Mouse (Mus musculus): Measurements from ENCODE around the gene Dennd6a. TPM values are rescaled to one million over a fixed set of nuclear protein-coding genes. Genes with fewer than 3 reads are reported as not detected.

The Dennd6a gene
- polyA plus RNA-seq, 1 experiment from 2014 or later, result 36.0 TPM

DNA sequence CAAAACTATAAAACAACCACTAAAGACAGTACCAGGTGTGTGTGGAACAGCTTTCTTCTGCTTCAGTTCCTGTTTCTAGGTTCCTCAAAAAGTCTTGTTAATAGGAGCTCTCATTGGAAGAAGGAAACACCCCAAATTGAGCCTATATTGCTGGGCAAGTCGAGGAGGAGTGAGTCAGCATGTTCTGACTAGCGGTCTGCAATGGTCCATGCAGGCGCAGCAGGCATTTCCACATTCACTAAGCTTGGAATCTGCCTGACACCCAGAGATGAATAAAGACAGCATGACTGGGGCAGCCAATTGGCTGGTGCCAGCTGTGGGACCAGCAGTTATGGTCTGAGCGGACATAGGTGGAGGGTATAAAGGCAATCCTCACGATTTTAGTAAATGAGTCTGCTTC is 102.1 kb downstream of the Dennd6a start:
- H3K4me3 ChIP-seq (replicated peaks), result no peak overlapping the region

More for the DNA sequence above, 102.1 kb downstream of the Dennd6a start:
- H3K27ac ChIP-seq, result no peak overlapping the region
- H3K4me1 ChIP-seq, result no peaks in the 10 kb centered on the region
- no peaks in the 10 kb centered on the region for H3K36me3 ChIP-seq
- no peaks in the 10 kb centered on the region for H3K9me3 ChIP-seq
- WGBS, result 76% methylated on average over 5 of the region's 5 CpGs
- no peaks in the 10 kb centered on the region for H3K27me3 ChIP-seq (replicated peaks)
- H3K4me2 ChIP-seq, result no peak overlapping the region
- no peak for ATAC-seq (ENCODE audit: insufficient read depth, low FRiP score, low read depth)
- H3K9ac ChIP-seq, result no peak overlapping the region

Small RNA genes within 50 kb of the gene (microRNA-seq; reads per million reads assigned to microRNA genes)
- not detected for gene Mir7672

Other genes starting within 250 kb of the Dennd6a start
- gene Slmap, start 38.9 kb upstream of the Dennd6a start, polyA plus RNA-seq (2015; fragmentation: Nextera tagmentation; extraction: Ambion mirVana), result 48.3 and 49.9 TPM in 2 replicates
- 614 and 698 TPM in 2 replicates for gene Arf4, start 64.2 kb downstream of the Dennd6a start, polyA plus RNA-seq (2015; fragmentation: Nextera tagmentation; extraction: Ambion mirVana)
- 9.9 and 10.0 TPM in 2 replicates for gene Pde12, start 96.0 kb downstream of the Dennd6a start, polyA plus RNA-seq (2015; fragmentation: Nextera tagmentation; extraction: Ambion mirVana)
- 0.03 and 0.05 TPM in 2 replicates for gene Dnah12, start 119.4 kb downstream of the Dennd6a start, polyA plus RNA-seq (2015; fragmentation: Nextera tagmentation; extraction: Ambion mirVana)

All from stomach, embryonic 15.5 days (tissue).